Mouse (Mus musculus) liver, embryonic 15.5 days (tissue): Measurements from ENCODE around the gene Kctd17. TPM values are rescaled to one million over a fixed set of nuclear protein-coding genes. Genes with fewer than 3 reads are reported as not detected.

Experiments used
- ATAC-seq: fragments of 200-750 bp; cut with Nextera tagmentation; 2 replicates; pipeline ENCODE4 v1.8.0; 2017; ENCODE audit warnings: moderate number of reproducible peaks, mild to moderate bottlenecking, moderate library complexity; ENCODE audit not compliant: insufficient read depth
- H3K27ac ChIP-seq: fragments of 300-500 bp; sonication (generic); replicated peaks from 2 replicates; pipeline ENCODE4 v1.5.1; 2015; ENCODE audit warnings: mild to moderate bottlenecking, inconsistent platforms
- H3K27me3 ChIP-seq: fragments of 300-500 bp; sonication (generic); 2 replicates; pipeline ENCODE4 v1.6.1; 2015; ENCODE audit warnings: mild to moderate bottlenecking, inconsistent platforms
- H3K36me3 ChIP-seq: fragments of 300-500 bp; sonication (generic); replicated peaks from 2 replicates; pipeline ENCODE4 v1.6.1; 2015; ENCODE audit warnings: moderate library complexity, mild to moderate bottlenecking, inconsistent platforms
- H3K4me1 ChIP-seq: fragments of 300-500 bp; sonication (generic); replicated peaks from 2 replicates; pipeline ENCODE4 v1.6.1; 2015; ENCODE audit warnings: inconsistent platforms
- H3K4me2 ChIP-seq: fragments of 300-500 bp; sonication (generic); 2 replicates; pipeline ENCODE4 v1.6.1; 2015; ENCODE audit warnings: moderate library complexity, mild to moderate bottlenecking, inconsistent platforms
- H3K4me3 ChIP-seq: fragments of 300-500 bp; sonication (generic); replicated peaks from 2 replicates; pipeline ENCODE4 v1.5.1; 2015; ENCODE audit warnings: mild to moderate bottlenecking, inconsistent platforms
- H3K9ac ChIP-seq: fragments of 300-500 bp; sonication (generic); 2 replicates; pipeline ENCODE4 v1.6.1; 2015; ENCODE audit warnings: moderate library complexity, mild to moderate bottlenecking, inconsistent platforms
- H3K9me3 ChIP-seq: fragments of 300-500 bp; sonication (generic); replicated peaks from 2 replicates; pipeline ENCODE4 v1.6.1; 2016; ENCODE audit warnings: inconsistent platforms
- WGBS: fragments of 180-500 bp; shearing (Covaris S2); methylation state at CpG from one replicate; pipeline ENCODE4 v1.1.7; 2015; ENCODE audit warnings: mixed read lengths; ENCODE audit not compliant: insufficient replicate concordance; 5-methylcytosine and 5-hydroxymethylcytosine counted together
- polyA plus RNA-seq: library from polyadenylated mRNA; unstranded; fragments of >200 nt; fragmentation: Nextera tagmentation; extraction: Ambion mirVana; gene quantifications from 2 replicates; pipeline ENCODE4 v1.2.1, GENCODE M21; 2015

Gene Kctd17
- polyA plus RNA-seq, 1 experiment from 2014 or later, result 4.5 TPM

DNA sequence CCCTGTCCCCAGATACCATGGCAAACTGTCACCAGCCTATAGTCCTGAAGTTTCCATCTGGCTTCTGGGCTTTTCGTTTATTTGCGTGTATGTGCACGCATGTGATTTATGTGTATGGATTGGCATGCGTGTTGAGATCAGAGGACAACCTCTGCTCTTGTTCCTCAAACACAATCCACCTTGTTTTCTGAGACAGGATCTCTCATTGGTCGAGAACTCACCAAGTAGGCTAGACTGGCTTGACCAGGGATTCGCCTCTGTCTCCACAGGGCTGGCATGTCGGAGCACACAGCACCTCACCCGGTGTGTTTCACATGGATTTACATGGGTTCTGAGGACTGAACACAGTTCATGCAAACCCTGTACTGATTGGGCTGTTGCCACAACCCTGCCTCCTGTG, 14.2 kb upstream of the Kctd17 start:
- Histone ChIP-seq H3K36me3 (peaks cover 58% of the 10 kb centered on the region), H3K4me2 (peak overlapping the region; percentile 96), H3K9me3 (no peaks in the 10 kb centered on the region), H3K9ac (peak overlapping the region; percentile 61), H3K4me1 (peaks cover 88% of the 10 kb centered on the region), H3K27me3 (peaks cover 30% of the 10 kb centered on the region), H3K27ac (peak overlapping the region; percentile 99), H3K4me3 (no peak overlapping the region)
- ATAC-seq, result no peak
- WGBS, result 90% methylated on average over 8 of the region's 8 CpGs

DNA sequence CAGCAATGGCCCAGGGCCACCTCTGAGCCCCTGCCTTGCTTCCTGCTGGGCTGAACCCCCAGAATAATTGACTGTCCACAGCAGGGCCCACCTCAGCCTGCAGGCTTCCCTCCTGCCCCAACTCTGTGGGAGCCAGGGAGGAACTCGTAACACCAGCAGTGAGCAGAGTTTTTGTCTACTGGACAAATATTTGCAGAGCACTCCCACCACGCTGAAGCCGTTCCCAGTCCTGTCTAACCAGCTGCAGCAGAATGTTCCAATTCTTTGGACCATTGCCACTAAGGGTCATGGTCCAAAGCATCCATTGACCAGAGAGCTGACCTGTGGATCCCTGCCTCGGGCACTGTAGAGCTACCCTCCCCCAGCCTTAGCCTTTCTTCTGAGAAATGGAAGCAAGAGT, 11.4 kb upstream of the Kctd17 start:
- peaks cover 37% of the 10 kb centered on the region for H3K36me3 ChIP-seq
- peak overlapping the region; percentile 73 for H3K27ac ChIP-seq
- peaks cover 60% of the 10 kb centered on the region for H3K4me1 ChIP-seq
- H3K9me3 ChIP-seq, result no peaks in the 10 kb centered on the region
- peaks cover 34% of the 10 kb centered on the region for H3K27me3 ChIP-seq
- ATAC-seq, result 0 out of 2 replicates have a peak, but pooled peaks have one; percentile 3
- 61% methylated on average over 4 of the region's 4 CpGs for WGBS
- 0 out of 2 replicates have a peak overlapping the region, but pooled peaks have one; percentile 3 for H3K9ac ChIP-seq
- no peak overlapping the region for H3K4me3 ChIP-seq
- H3K4me2 ChIP-seq, result peak overlapping the region; percentile 26

DNA sequence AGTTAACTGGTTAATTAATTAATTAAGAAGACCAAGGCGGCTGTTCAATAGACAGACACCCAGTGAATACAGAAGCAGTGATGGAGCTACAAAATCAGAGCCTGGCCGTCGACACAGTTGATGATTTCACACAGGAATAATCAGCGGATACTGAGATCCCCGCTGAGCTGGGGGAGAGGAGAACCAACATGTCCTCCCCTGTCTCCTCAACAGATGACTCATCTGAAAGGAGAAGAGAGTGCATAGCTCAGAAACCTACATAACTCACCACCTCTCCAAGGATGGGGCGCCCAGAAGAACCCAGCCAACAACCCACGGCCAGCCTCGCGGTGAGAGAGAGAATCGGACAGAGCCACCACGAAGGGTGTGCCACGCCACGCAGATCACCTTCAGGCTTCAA, 8.0 kb upstream of the Kctd17 start:
- H3K36me3 ChIP-seq, result peaks cover 6% of the 10 kb centered on the region; the same call in 1 of the 2 replicates
- no peaks in the 10 kb centered on the region for H3K9me3 ChIP-seq
- H3K4me1 ChIP-seq, result peaks cover 44% of the 10 kb centered on the region
- whole genome bisulfite sequencing, result 57% methylated on average over 13 of the region's 13 CpGs
- ATAC-seq, result no peak
- H3K27ac ChIP-seq, result no peak overlapping the region
- H3K9ac ChIP-seq, result no peak overlapping the region
- H3K4me3 ChIP-seq, result no peak overlapping the region
- peaks cover 66% of the 10 kb centered on the region for H3K27me3 ChIP-seq
- H3K4me2 ChIP-seq, result no peak overlapping the region

DNA sequence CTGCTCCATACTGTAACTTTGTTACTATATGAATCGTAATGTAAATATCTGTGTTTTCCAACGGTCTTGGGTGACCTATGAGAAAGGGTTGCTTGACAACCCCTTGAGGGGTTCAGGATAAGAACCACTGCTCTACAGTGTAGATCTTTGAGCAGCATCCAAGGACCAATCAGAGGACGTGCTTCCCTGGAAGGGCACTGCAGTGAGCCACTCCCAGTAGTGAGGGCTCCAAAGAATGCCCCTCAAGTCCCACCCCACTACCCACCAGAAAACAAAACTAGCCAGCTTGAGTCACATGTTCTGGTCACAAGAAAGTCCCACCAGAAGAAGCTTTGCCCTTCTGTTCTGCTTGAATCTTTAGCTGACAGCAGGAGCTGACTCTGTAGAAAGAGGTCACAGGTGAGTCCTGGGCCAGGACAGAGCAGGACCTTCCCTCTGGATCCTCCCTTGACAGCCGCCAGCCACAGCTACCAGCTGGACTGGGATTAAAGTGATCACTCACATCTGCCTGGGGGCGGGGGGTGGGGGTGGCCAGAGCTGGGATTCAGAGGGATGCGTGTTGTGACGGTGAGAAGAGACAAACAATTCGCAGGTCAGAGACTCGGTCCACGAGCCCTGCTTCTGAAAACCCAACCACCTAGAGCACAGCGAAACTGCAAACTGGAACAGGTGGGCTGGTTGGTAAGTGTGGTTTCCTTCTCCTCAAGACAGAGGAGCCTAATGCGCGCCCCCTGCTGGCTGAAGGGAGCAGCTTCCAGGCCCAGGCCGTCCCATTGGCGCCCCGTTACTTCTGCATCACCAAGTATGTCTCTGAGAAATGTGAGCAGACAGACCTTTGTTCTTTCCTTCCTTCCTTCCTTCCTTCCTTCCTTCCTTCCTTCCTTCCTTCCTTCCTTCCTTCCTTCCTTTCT, 6.1 kb upstream of the Kctd17 start:
- Histone ChIP-seq H3K9ac (peak overlapping the region; percentile 37; the same call in 1 of the 2 replicates), H3K27ac (0 out of 2 replicates have a peak overlapping the region, but pooled peaks have one; percentile 14), H3K4me1 (peaks cover 26% of the 10 kb centered on the region), H3K36me3 (no peaks in the 10 kb centered on the region), H3K9me3 (no peaks in the 10 kb centered on the region), H3K4me3 (peak overlapping the region; percentile 27), H3K4me2 (peak overlapping the region; percentile 53), H3K27me3 (peaks cover 83% of the 10 kb centered on the region)
- peak; percentile 53; the same call in 1 of the 2 replicates for ATAC-seq
- WGBS, result 14% methylated on average over 16 of the region's 16 CpGs

DNA sequence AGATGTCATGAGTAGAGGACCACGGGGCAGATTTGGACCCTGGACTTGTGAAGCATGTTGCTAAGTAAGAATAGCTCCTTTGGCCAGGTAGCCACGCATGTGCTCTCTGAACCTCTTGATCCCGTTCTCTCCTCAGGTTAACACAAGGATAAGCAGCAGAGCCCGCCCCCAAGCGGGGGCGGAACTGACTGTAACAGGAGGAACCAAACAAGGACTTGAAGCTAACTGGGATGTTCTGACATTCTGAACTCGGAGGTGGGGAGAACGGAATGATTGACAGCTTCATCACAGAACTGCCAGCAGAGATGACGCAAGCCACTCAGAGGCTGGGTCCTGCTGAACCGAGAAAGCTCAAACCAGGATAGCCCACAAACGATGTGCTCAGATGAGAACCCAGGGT, 3.9 kb upstream of the Kctd17 start:
- peaks cover 27% of the 10 kb centered on the region for H3K4me1 ChIP-seq
- H3K4me3 ChIP-seq, result no peak overlapping the region
- H3K4me2 ChIP-seq, result no peak overlapping the region
- peaks cover 94% of the 10 kb centered on the region for H3K27me3 ChIP-seq
- H3K9me3 ChIP-seq, result no peaks in the 10 kb centered on the region
- 17% methylated on average over 11 of the region's 11 CpGs for WGBS
- no peak overlapping the region for H3K27ac ChIP-seq
- no peak overlapping the region for H3K9ac ChIP-seq
- 0 out of 2 replicates have a peak, but pooled peaks have one; percentile 14 for ATAC-seq
- H3K36me3 ChIP-seq, result no peaks in the 10 kb centered on the region

- no peak for ATAC-seq
- H3K4me2 ChIP-seq, result no peak overlapping the region
- no peak overlapping the region for H3K9ac ChIP-seq
Observed at GRCm38 (mm10) chr15:78425230-78425629, 3.1 kb upstream of the Kctd17 start.

DNA sequence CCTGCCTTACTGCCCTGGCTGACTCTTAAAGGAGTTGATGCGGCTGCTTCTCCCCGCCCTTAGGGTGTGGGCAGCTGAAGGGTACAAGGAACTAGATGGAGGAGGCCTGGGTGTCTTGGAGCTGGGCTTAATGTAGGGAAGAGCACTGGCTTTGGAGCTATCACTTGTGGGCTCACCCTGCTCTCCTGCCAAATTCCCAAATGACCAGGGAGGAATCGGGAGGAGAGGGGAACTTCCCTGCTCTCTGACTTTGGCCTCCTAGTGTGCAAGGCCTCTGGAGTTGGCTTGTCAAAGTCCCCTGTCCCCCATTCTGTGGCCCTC, 735 bp downstream of the Kctd17 start:
- Histone ChIP-seq H3K9ac (no peak overlapping the region), H3K27ac (no peak overlapping the region), H3K36me3 (no peaks in the 10 kb centered on the region), H3K9me3 (no peaks in the 10 kb centered on the region), H3K4me2 (peak overlapping the region; percentile 64), H3K27me3 (peaks cover 63% of the 10 kb centered on the region), H3K4me1 (peaks cover 29% of the 10 kb centered on the region), H3K4me3 (peak overlapping the region; percentile 47)
- ATAC-seq, result no peak
- 19% methylated on average over 3 of the region's 3 CpGs for WGBS

More at GRCm38 (mm10) chr15:78425230-78425629, 3.1 kb upstream of the Kctd17 start:
- Histone ChIP-seq H3K4me3 (no peak overlapping the region), H3K27ac (no peak overlapping the region), H3K36me3 (no peaks in the 10 kb centered on the region), H3K9me3 (no peaks in the 10 kb centered on the region), H3K27me3 (peaks cover 96% of the 10 kb centered on the region), H3K4me1 (peaks cover 27% of the 10 kb centered on the region)
- 50% methylated on average over 4 of the region's 4 CpGs for WGBS

- Histone ChIP-seq H3K4me2 (no peak overlapping the region), H3K4me1 (peaks cover 21% of the 10 kb centered on the region), H3K27ac (no peak overlapping the region; the same call in 1 of the 2 replicates), H3K9me3 (no peaks in the 10 kb centered on the region), H3K36me3 (no peaks in the 10 kb centered on the region), H3K9ac (no peak overlapping the region), H3K27me3 (peaks cover 59% of the 10 kb centered on the region), H3K4me3 (no peak overlapping the region)
- ATAC-seq, result no peak
- 38% methylated on average over 13 of the region's 13 CpGs for WGBS
Observed at GRCm38 (mm10) chr15:78429871-78430622, 1.7 kb downstream of the Kctd17 start.

DNA sequence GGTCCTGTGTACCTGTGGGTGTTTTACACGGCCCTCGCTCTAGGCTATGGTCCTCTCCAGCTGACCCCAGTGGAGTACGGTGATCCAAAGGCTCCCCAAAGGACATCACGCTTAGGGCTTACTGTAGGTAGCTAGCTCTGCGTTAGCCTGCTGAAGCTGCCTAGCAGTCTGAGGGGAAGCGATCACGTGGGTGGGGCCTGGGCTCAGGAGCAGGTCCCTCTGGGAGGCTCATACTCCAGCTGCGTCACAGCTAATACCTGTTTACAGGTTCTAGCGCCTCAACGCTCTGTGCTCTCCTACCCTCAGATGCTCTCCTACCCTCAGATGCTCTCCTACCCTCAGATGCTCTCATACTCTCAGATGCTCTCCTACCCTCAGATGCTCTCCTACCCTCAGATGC, 2.5 kb downstream of the Kctd17 start:
- Histone ChIP-seq H3K36me3 (no peaks in the 10 kb centered on the region), H3K9me3 (no peaks in the 10 kb centered on the region), H3K4me3 (no peak overlapping the region), H3K4me2 (no peak overlapping the region), H3K9ac (no peak overlapping the region), H3K27me3 (peaks cover 59% of the 10 kb centered on the region), H3K27ac (no peak overlapping the region), H3K4me1 (peaks cover 18% of the 10 kb centered on the region)
- 67% methylated on average over 10 of the region's 10 CpGs for WGBS
- ATAC-seq, result no peak

DNA sequence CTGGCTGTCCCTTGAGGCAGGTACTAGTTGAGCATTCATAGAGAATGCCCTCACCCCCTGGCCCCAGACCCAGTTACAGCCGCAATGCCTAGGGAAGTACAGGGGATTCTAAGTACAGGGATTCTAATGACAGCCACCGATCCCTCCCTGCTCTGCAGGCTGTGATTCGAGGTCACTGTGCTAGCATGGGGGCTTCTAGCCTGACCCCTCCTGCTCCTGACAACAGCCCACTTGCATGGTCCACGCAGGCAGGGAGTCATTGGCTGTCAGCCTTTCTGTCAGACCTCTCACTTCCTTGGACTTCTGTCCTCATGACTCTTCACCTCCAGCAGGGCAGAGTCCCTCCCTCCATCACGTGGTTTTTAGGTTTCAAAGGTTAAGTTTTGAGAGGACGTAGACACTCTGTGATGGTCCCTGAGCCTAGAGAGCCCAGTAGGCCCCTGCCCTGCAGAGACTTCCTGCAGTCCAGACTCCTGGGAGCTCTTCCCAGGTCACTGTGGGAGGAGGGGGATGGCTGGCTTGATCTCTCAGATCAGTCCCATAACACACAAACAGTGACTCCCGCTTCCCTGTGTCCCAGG, 3.3 kb downstream of the Kctd17 start:
- Histone ChIP-seq H3K4me2 (no peak overlapping the region), H3K36me3 (no peaks in the 10 kb centered on the region), H3K27me3 (peaks cover 61% of the 10 kb centered on the region), H3K4me3 (no peak overlapping the region), H3K27ac (peak overlapping the region; percentile 65), H3K4me1 (peaks cover 22% of the 10 kb centered on the region), H3K9me3 (no peaks in the 10 kb centered on the region), H3K9ac (no peak overlapping the region)
- WGBS, result 48% methylated on average over 7 of the region's 7 CpGs
- peak; percentile 26; the same call in 1 of the 2 replicates for ATAC-seq
